Mouse (Mus musculus): ENCODE measurements around the gene Satb2.

DNA sequence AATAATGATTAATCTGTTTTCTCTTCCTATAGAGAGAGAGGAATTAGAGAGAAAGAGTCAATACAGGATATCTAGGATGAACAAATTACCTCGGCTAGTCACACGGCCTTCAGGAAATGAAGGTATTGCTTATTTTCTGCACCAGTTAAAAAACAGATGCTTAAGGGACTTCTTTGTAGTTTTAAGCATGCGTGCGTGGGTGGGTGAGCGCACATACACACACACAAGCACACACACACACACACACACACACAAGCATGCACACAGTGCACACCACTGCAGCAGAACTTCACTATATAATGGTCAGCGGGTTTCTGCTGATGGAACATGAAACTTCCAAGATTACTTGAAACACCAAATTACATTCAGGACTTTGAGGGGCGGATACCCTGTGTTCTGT is 14.0 kb downstream of the Satb2 start:
- no peak for TF ChIP-seq CTCF (IDR thresholded peaks at IDR 0.05; ENCODE audit: control insufficient read depth, insufficient read depth, low read length)
- no peak for TF ChIP-seq POLR2A (IDR thresholded peaks at IDR 0.05; ENCODE audit: borderline replicate concordance, control insufficient read depth, low read depth, low read length)
